Comparison of ENCODE assay signal across 23 mouse cellular contexts in genomic region chr1:78370121-78370520, GRCm38 (mm10).
"Had no signal": no experiment of that assay in that cellular context is flagged by ENCODE, and none has a peak within 500 bp of the region (broad histone marks: within the 10 kb centered on the region; RNA-seq: fewer than 3 reads in every experiment).

No protein-coding gene starts in this region.

- H3K4me2 ChIP-seq: heart, embryonic 11.5 days; heart, embryonic 13.5 days; heart, embryonic 15.5 days; hindbrain, embryonic 13.5 days; hindbrain, embryonic 15.5 days; limb, embryonic 12.5 days; liver, embryonic 11.5 days; liver, embryonic 13.5 days had no signal

- DNase-seq: gastrocnemius, postnatal 14 days; gastrocnemius, postnatal 36 days; heart, adult 11 months; heart, adult 2 months; heart, postnatal 14 days; heart, postnatal 36 days; kidney, adult 18-20 months; kidney, postnatal 10 days; kidney, postnatal 25 days; kidney, postnatal 4 days; liver; liver, embryonic 13.5 days had no signal

- ATAC-seq: hindbrain, postnatal 0 days had no signal

- H3K9ac ChIP-seq: heart, embryonic 13.5 days; heart, embryonic 15.5 days; hindbrain, embryonic 13.5 days; hindbrain, embryonic 15.5 days; limb, embryonic 12.5 days; liver, embryonic 13.5 days had no signal

- H3K9me3 ChIP-seq: heart, embryonic 13.5 days; heart, embryonic 15.5 days; hindbrain, embryonic 15.5 days; limb, embryonic 10.5 days; liver, embryonic 13.5 days had no signal

- H3K4me3 ChIP-seq: heart, adult 2 months; heart, embryonic 13.5 days; heart, embryonic 15.5 days; hindbrain, embryonic 13.5 days; hindbrain, embryonic 15.5 days; layer of hippocampus, adult 2 months; left cerebral cortex, adult 2 months; limb, embryonic 10.5 days; limb, embryonic 12.5 days; liver, embryonic 13.5 days had no signal

- H3K27ac ChIP-seq: heart, adult 2 months; heart, embryonic 13.5 days; heart, embryonic 15.5 days; hindbrain, embryonic 13.5 days; hindbrain, embryonic 15.5 days; hindbrain, postnatal 0 days; layer of hippocampus, adult 2 months; left cerebral cortex, adult 2 months; limb, embryonic 10.5 days; limb, embryonic 12.5 days; liver, embryonic 13.5 days had no signal

- H3K27me3 ChIP-seq: heart, embryonic 13.5 days; heart, embryonic 15.5 days; hindbrain, embryonic 13.5 days; hindbrain, embryonic 15.5 days; liver, embryonic 13.5 days had no signal

- H3K4me1 ChIP-seq: liver, embryonic 13.5 days had no signal

- H3K36me3 ChIP-seq: heart, embryonic 13.5 days; heart, embryonic 15.5 days; hindbrain, embryonic 13.5 days; hindbrain, embryonic 15.5 days; limb, embryonic 10.5 days; limb, embryonic 12.5 days; liver, embryonic 13.5 days had no signal
